Mouse (Mus musculus): ENCODE measurements around the gene Vmn1r158.
"Not testable (repeated sequence)": the region's sequence is repeated elsewhere in the genome, so short reads cannot be mapped to it uniquely, and the experiment has no call there.

DNA sequence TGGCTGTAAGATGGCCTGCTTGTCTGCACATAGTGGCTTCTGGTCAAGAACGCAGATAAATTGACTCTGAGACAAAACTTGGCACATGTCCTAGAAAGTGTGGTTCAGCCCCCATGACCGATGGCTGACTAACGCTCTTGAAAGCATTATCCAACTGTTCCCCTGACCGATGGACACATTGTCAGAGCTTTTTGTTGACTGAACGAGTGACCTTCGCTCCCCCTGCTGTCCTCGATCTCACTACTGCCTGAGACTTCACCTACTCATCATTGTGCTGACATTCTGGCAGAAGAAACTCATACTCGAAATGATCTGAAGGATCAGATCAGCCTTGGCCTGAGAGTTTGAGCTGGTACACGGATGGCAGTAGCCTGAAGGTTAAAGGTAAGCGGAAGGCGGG, 14.6 kb downstream of the Vmn1r158 start:
- TF ChIP-seq TAL1, GATA1 (IDR thresholded peaks at IDR 0.05; ENCODE audit: low read length): not testable (repeated sequence)

Data from erythroblast, embryonic 14.5 days (primary cell).